In genomic region chr5:72411874-72412329, GRCm38 (mm10) we compare ENCODE assay signal across 10 mouse cellular contexts.
A peak's percentile ranks its signal among the peaks of the same experiment; 100 is the strongest.
DNase-seq lines count a peak whose midpoint lies in the region; ATAC-seq and TF ChIP-seq lines count a peak whose summit lies in the region.
"Had no signal": no experiment of that assay in that cellular context is flagged by ENCODE, and none has a peak within 500 bp of the region (broad histone marks: within the 10 kb centered on the region; RNA-seq: fewer than 3 reads in every experiment).

No protein-coding gene starts in this region.

- H3K9me3 ChIP-seq in kidney, postnatal 0 days (replicated peaks; ENCODE audit: low read length): no peaks in the 10 kb centered on the region
- H3K9me3 ChIP-seq in embryonic facial prominence, embryonic 10.5 days: no peaks in the 10 kb centered on the region
- no peaks in the 10 kb centered on the region for H3K9me3 ChIP-seq in midbrain, embryonic 12.5 days

- 12% methylated on average over 10 of the region's 10 CpGs for WGBS in kidney, postnatal 0 days
- 51% methylated on average over 10 of the region's 10 CpGs for WGBS in embryonic facial prominence, embryonic 10.5 days
- WGBS in midbrain, embryonic 12.5 days: 26% methylated on average over 10 of the region's 10 CpGs
- WGBS in thymus, adult 2 months: 73% methylated on average over 10 of the region's 10 CpGs

- no peak overlapping the region for H3K4me3 ChIP-seq in kidney, postnatal 0 days (replicated peaks; ENCODE audit: low read depth, low read length)
- no peak overlapping the region for H3K4me3 ChIP-seq in embryonic facial prominence, embryonic 10.5 days
- no peak overlapping the region for H3K4me3 ChIP-seq in midbrain, embryonic 12.5 days
- H3K4me3 ChIP-seq in thymus, adult 2 months (ENCODE audit: control insufficient read depth, insufficient read depth, low read length): no peak overlapping the region

- 0 out of 2 replicates have a peak, but pooled peaks cover 3% of the 10 kb centered on the region for H3K4me1 ChIP-seq in kidney, postnatal 0 days (replicated peaks; ENCODE audit: insufficient read depth, low read length)
- peaks cover 9% of the 10 kb centered on the region for H3K4me1 ChIP-seq in embryonic facial prominence, embryonic 10.5 days
- H3K4me1 ChIP-seq in midbrain, embryonic 12.5 days: peaks cover 7% of the 10 kb centered on the region; the same call in 1 of the 2 replicates
- H3K4me1 ChIP-seq in thymus, adult 2 months (replicated peaks; ENCODE audit: control insufficient read depth, insufficient read depth, low read length): no peaks in the 10 kb centered on the region

- no peak for TF ChIP-seq POLR2A in thymus, adult 2 months (IDR thresholded peaks at IDR 0.05; ENCODE audit: control insufficient read depth, extremely low read depth, insufficient read depth, low read length, poor library complexity)

- no peak for TF ChIP-seq CTCF in kidney, postnatal 0 days (IDR thresholded peaks at IDR 0.05; ENCODE audit: low read depth)
- no peak for TF ChIP-seq CTCF in thymus, adult 2 months (IDR thresholded peaks at IDR 0.05; ENCODE audit: borderline replicate concordance, control insufficient read depth, extremely low read depth, insufficient read depth, low read length, poor library complexity)

- no peak overlapping the region for H3K27ac ChIP-seq in kidney, postnatal 0 days
- 0 out of 2 replicates have a peak overlapping the region, but pooled peaks have one; percentile 19 for H3K27ac ChIP-seq in embryonic facial prominence, embryonic 10.5 days (replicated peaks)
- H3K27ac ChIP-seq in midbrain, embryonic 12.5 days (replicated peaks): no peak overlapping the region
- H3K27ac ChIP-seq in thymus, adult 2 months (ENCODE audit: control insufficient read depth, insufficient read depth, low read length): no peak overlapping the region

- H3K9ac ChIP-seq in kidney, postnatal 0 days (ENCODE audit: low read depth, low read length): no peak overlapping the region
- no peak overlapping the region for H3K9ac ChIP-seq in midbrain, embryonic 12.5 days (replicated peaks)

- DNase-seq in kidney, postnatal 0 days (ENCODE audit: low spot score): peak; percentile 52
- no peak for DNase-seq in kidney, adult 8-10 months
- peak; percentile 27 for DNase-seq in embryonic facial prominence, embryonic 10.5 days (ENCODE audit: low spot score)
- peak; percentile 46 for DNase-seq in heart, postnatal 4 days
- DNase-seq in cerebellum, adult 11-12 months: no peak
- DNase-seq in thymus, adult 2 months: no peak
- DNase-seq: cerebellum, postnatal 25 days had no signal

- no peaks in the 10 kb centered on the region for H3K36me3 ChIP-seq in kidney, postnatal 0 days (ENCODE audit: insufficient read depth, low read length)
- no peaks in the 10 kb centered on the region for H3K36me3 ChIP-seq in embryonic facial prominence, embryonic 10.5 days (replicated peaks)
- H3K36me3 ChIP-seq in midbrain, embryonic 12.5 days: no peaks in the 10 kb centered on the region
- H3K36me3 ChIP-seq in thymus, adult 2 months (ENCODE audit: control insufficient read depth, insufficient read depth, low read length): no peaks in the 10 kb centered on the region

- ATAC-seq in kidney, postnatal 0 days (replicated peaks; ENCODE audit: low FRiP score, low read depth): no peak
- ATAC-seq in midbrain, embryonic 12.5 days (ENCODE audit: low FRiP score, low read depth): peak; percentile 52; the same call in 1 of the 2 replicates
- ATAC-seq in erythroid progenitor cell, adult 5-6 weeks (replicated peaks; ENCODE audit: low FRiP score, poor library complexity, severe bottlenecking): no peak

- no peak overlapping the region for H3K4me2 ChIP-seq in kidney, postnatal 0 days (ENCODE audit: low read length)
- 0 out of 2 replicates have a peak overlapping the region, but pooled peaks have one; percentile 11 for H3K4me2 ChIP-seq in midbrain, embryonic 12.5 days (replicated peaks)

- no peaks in the 10 kb centered on the region for H3K27me3 ChIP-seq in kidney, postnatal 0 days (ENCODE audit: insufficient read depth, low read length)
- H3K27me3 ChIP-seq in embryonic facial prominence, embryonic 10.5 days (replicated peaks; ENCODE audit: low read depth, poor library complexity, severe bottlenecking): no peaks in the 10 kb centered on the region; the same call in 1 of the 2 replicates
- H3K27me3 ChIP-seq in midbrain, embryonic 12.5 days: 0 out of 2 replicates have a peak, but pooled peaks cover 6% of the 10 kb centered on the region
- H3K27me3 ChIP-seq in thymus, adult 2 months (ENCODE audit: control insufficient read depth, insufficient read depth, low read length): no peaks in the 10 kb centered on the region
- H3K27me3 ChIP-seq: CH12.LX had no signal

Comparison
In these comparisons a context has a peak if more than half of its experiments do, and no peak if none do; other contexts are left out.
1. DNase-seq: peak in kidney, postnatal 0 days (single experiment), embryonic facial prominence, embryonic 10.5 days (single experiment) and heart, postnatal 4 days (single experiment); none in kidney, adult 8-10 months (0 of 2), cerebellum, adult 11-12 months (single experiment) and thymus, adult 2 months (single experiment).